Mouse (Mus musculus) testis, adult 2 months (tissue): ENCODE measurements around the gene Poldip3. TPM values are rescaled to one million over a fixed set of nuclear protein-coding genes. Genes with fewer than 3 reads are reported as not detected.
"Not testable (repeated sequence)": the region's sequence is repeated elsewhere in the genome, so short reads cannot be mapped to it uniquely, and the experiment has no call there.

Source experiments
- H3K27ac ChIP-seq: fragments of 200-500 bp; 2 replicates; pipeline ENCODE4 v1.5.1; 2012; ENCODE audit warnings: low read depth, low read length; ENCODE audit not compliant: control insufficient read depth, insufficient read depth
- H3K27me3 ChIP-seq: fragments of 200-500 bp; 2 replicates; pipeline ENCODE4 v1.6.1; 2012; ENCODE audit warnings: mild to moderate bottlenecking, low read length, moderate library complexity; ENCODE audit not compliant: control insufficient read depth, insufficient read depth
- H3K36me3 ChIP-seq: fragments of 200-500 bp; 2 replicates; pipeline ENCODE4 v1.6.1; 2012; ENCODE audit warnings: mild to moderate bottlenecking, low read length; ENCODE audit not compliant: control insufficient read depth, insufficient read depth
- H3K4me1 ChIP-seq: fragments of 200-500 bp; 2 replicates; pipeline ENCODE4 v1.6.1; 2012; ENCODE audit warnings: low read length; ENCODE audit not compliant: control insufficient read depth, insufficient read depth
- H3K4me3 ChIP-seq: fragments of 200-500 bp; 2 replicates; pipeline ENCODE4 v1.5.1; 2012; ENCODE audit warnings: low read depth, mild to moderate bottlenecking, low read length, moderate library complexity, mixed read lengths; ENCODE audit not compliant: control insufficient read depth
- CTCF ChIP-seq: fragments of 200-500 bp; IDR thresholded peaks from 2 replicates; pipeline ENCODE4 v1.5.1; 2012; ENCODE audit warnings: low read depth, mild to moderate bottlenecking, inconsistent platforms, low read length, moderate library complexity; ENCODE audit not compliant: control insufficient read depth, insufficient read depth, insufficient replicate concordance
- POLR2A ChIP-seq: fragments of 200-500 bp; IDR thresholded peaks from 2 replicates; pipeline ENCODE4 v1.6.1; 2012; ENCODE audit warnings: low read depth, mild to moderate bottlenecking, inconsistent platforms, low read length, moderate library complexity; ENCODE audit not compliant: control insufficient read depth
- polyA plus RNA-seq: library from polyadenylated mRNA; depleted of rRNA; stranded (reverse); fragments of >200 nt; gene quantifications from 2 replicates; pipeline ENCODE4 v1.2.3, GENCODE M21; 2012

The Poldip3 gene
- polyA plus RNA-seq, 1 experiment: 45.2 TPM

- no peak overlapping the region for H3K27ac ChIP-seq
- no peaks in the 10 kb centered on the region for H3K27me3 ChIP-seq
- no peak overlapping the region for H3K4me3 ChIP-seq
- no peak for TF ChIP-seq CTCF
- no peak for TF ChIP-seq POLR2A
- no peaks in the 10 kb centered on the region; the same call in 1 of the 2 replicates for H3K36me3 ChIP-seq
- no peaks in the 10 kb centered on the region for H3K4me1 ChIP-seq
Measured at GRCm38 (mm10) chr15:83142861-83143260, 6.3 kb downstream of the Poldip3 start.

- H3K4me3 ChIP-seq: no peak overlapping the region
- no peaks in the 10 kb centered on the region for H3K4me1 ChIP-seq
- no peak for TF ChIP-seq CTCF
- H3K27ac ChIP-seq: no peak overlapping the region
- no peaks in the 10 kb centered on the region for H3K27me3 ChIP-seq
- peaks cover 2% of the 10 kb centered on the region for H3K36me3 ChIP-seq
Measured at GRCm38 (mm10) chr15:83135654-83136053, 13.5 kb downstream of the Poldip3 start.

- peaks cover 4% of the 10 kb centered on the region for H3K36me3 ChIP-seq
- TF ChIP-seq CTCF (no peak), POLR2A (no peak)
- H3K27ac ChIP-seq: no peak overlapping the region
- H3K4me1 ChIP-seq: no peaks in the 10 kb centered on the region
- no peak overlapping the region for H3K4me3 ChIP-seq
- no peaks in the 10 kb centered on the region for H3K27me3 ChIP-seq
Measured at GRCm38 (mm10) chr15:83134671-83135070, 14.5 kb downstream of the Poldip3 start.

GRCm38 (mm10) chr15:83129530-83130231, 19.5 kb downstream of the Poldip3 start:
- peaks cover 8% of the 10 kb centered on the region for H3K36me3 ChIP-seq
- no peaks in the 10 kb centered on the region for H3K27me3 ChIP-seq
- H3K4me3 ChIP-seq: no peak overlapping the region
- H3K4me1 ChIP-seq: no peaks in the 10 kb centered on the region
- no peak overlapping the region for H3K27ac ChIP-seq
- no peak for TF ChIP-seq POLR2A
- no peak for TF ChIP-seq CTCF

GRCm38 (mm10) chr15:83127037-83127436, 22.1 kb downstream of the Poldip3 start:
- H3K36me3 ChIP-seq, H3K27me3 ChIP-seq, H3K27ac ChIP-seq, H3K4me3 ChIP-seq, H3K4me1 ChIP-seq: not testable (repeated sequence)

GRCm38 (mm10) chr15:83126582-83126981, 22.6 kb downstream of the Poldip3 start:
- H3K36me3 ChIP-seq: peaks cover 8% of the 10 kb centered on the region
- no peaks in the 10 kb centered on the region for H3K27me3 ChIP-seq
- TF ChIP-seq POLR2A: no peak
- TF ChIP-seq CTCF: no peak
- H3K27ac ChIP-seq: no peak overlapping the region
- no peak overlapping the region for H3K4me3 ChIP-seq
- H3K4me1 ChIP-seq: peaks cover 1% of the 10 kb centered on the region; the same call in 1 of the 2 replicates

- TF ChIP-seq CTCF: no peak
- no peak for TF ChIP-seq POLR2A
- no peak overlapping the region for H3K27ac ChIP-seq
- peaks cover 2% of the 10 kb centered on the region; the same call in 1 of the 2 replicates for H3K4me1 ChIP-seq
- no peaks in the 10 kb centered on the region for H3K27me3 ChIP-seq
- H3K36me3 ChIP-seq: peaks cover 4% of the 10 kb centered on the region
- no peak overlapping the region for H3K4me3 ChIP-seq
Measured at GRCm38 (mm10) chr15:83124625-83125024, 24.6 kb downstream of the Poldip3 start.
